Mouse (Mus musculus): ENCODE results near the gene Btbd19.

Btbd19 gene

GRCm38 (mm10) chr4:117134601-117134995 lies 9.1 kb upstream of the Btbd19 start:
- DNase-seq (ENCODE audit: low read depth, low spot score) = no peak

GRCm38 (mm10) chr4:117133817-117134600 lies 8.5 kb upstream of the Btbd19 start, which contains the start of gene Plk3:
TSS of gene Plk3 (minus strand) at chr4:117133963.
- peak; percentile 99 for DNase-seq (ENCODE audit: low read depth, low spot score)

- DNase-seq (ENCODE audit: low read depth, low spot score) = no peak
These were observed 7.9 kb upstream of the Btbd19 start for GRCm38 (mm10) chr4:117133366-117133796.

- no peak for DNase-seq (ENCODE audit: low read depth, low spot score)
These were observed 7.2 kb upstream of the Btbd19 start for GRCm38 (mm10) chr4:117132794-117133143.

GRCm38 (mm10) chr4:117131890-117132793 lies 6.6 kb upstream of the Btbd19 start:
- DNase-seq (ENCODE audit: low read depth, low spot score) = peak; percentile 77

- peak; percentile 64 for DNase-seq (ENCODE audit: low read depth, low spot score)
These were observed 5.7 kb upstream of the Btbd19 start for GRCm38 (mm10) chr4:117131198-117131597.

GRCm38 (mm10) chr4:117130790-117131189 lies 5.3 kb upstream of the Btbd19 start:
- DNase-seq (ENCODE audit: low read depth, low spot score) = no peak

- no peak for DNase-seq (ENCODE audit: low read depth, low spot score)
These were observed 2.6 kb upstream of the Btbd19 start for GRCm38 (mm10) chr4:117127991-117128686.

GRCm38 (mm10) chr4:117126675-117127290 lies 1.3 kb upstream of the Btbd19 start, which contains the start of gene Tctex1d4:
TSS of gene Tctex1d4 (plus strand) at chr4:117126794.
- no peak for DNase-seq (ENCODE audit: low read depth, low spot score)

- DNase-seq (ENCODE audit: low read depth, low spot score) = peak; percentile 72
These were observed 567 bp upstream of the Btbd19 start for GRCm38 (mm10) chr4:117125910-117126674.

- DNase-seq (ENCODE audit: low read depth, low spot score) = peak; percentile 53
These were observed 792 bp downstream of the Btbd19 start for GRCm38 (mm10) chr4:117124518-117125347.

- DNase-seq (ENCODE audit: low read depth, low spot score) = no peak
These were observed 1.4 kb downstream of the Btbd19 start for GRCm38 (mm10) chr4:117124218-117124517.

GRCm38 (mm10) chr4:117123546-117124217 lies 1.8 kb downstream of the Btbd19 start:
- DNase-seq (ENCODE audit: low read depth, low spot score) = no peak

- peak; percentile 50 for DNase-seq (ENCODE audit: low read depth, low spot score)
These were observed 3.3 kb downstream of the Btbd19 start for GRCm38 (mm10) chr4:117122209-117122608.

GRCm38 (mm10) chr4:117120445-117121414 lies 4.8 kb downstream of the Btbd19 start:
- peak; percentile 99 for DNase-seq (ENCODE audit: low read depth, low spot score)

GRCm38 (mm10) chr4:117120052-117120444 lies 5.5 kb downstream of the Btbd19 start:
- DNase-seq (ENCODE audit: low read depth, low spot score) = no peak

- DNase-seq (ENCODE audit: low read depth, low spot score) = no peak
These were observed 5.9 kb downstream of the Btbd19 start for GRCm38 (mm10) chr4:117119636-117120035.

- no peak for DNase-seq (ENCODE audit: low read depth, low spot score)
These were observed 7.6 kb downstream of the Btbd19 start for GRCm38 (mm10) chr4:117117931-117118330.
